Mouse (Mus musculus) large intestine, adult 2 months (tissue): ENCODE data around the gene Rasgef1b. TPM values are rescaled to one million over a fixed set of nuclear protein-coding genes. Genes with fewer than 3 reads are reported as not detected.

Source experiments
- DNase-seq: peaks from one replicate; pipeline ENCODE4 v3.0.0-alpha.2; 2012; ENCODE audit warnings: low read depth, low spot score
- WGBS: fragments of 180-500 bp; shearing (Covaris S2); methylation state at CpG from one replicate; pipeline ENCODE4 v1.1.7; 2018; 5-methylcytosine and 5-hydroxymethylcytosine counted together
- polyA plus RNA-seq: library from polyadenylated mRNA; depleted of rRNA; stranded (reverse); fragments of >200 nt; gene quantifications from 2 replicates; pipeline ENCODE4 v1.2.3, GENCODE M21; 2012

Rasgef1b gene
- polyA plus RNA-seq, 1 experiment = 5.1 TPM

DNA sequence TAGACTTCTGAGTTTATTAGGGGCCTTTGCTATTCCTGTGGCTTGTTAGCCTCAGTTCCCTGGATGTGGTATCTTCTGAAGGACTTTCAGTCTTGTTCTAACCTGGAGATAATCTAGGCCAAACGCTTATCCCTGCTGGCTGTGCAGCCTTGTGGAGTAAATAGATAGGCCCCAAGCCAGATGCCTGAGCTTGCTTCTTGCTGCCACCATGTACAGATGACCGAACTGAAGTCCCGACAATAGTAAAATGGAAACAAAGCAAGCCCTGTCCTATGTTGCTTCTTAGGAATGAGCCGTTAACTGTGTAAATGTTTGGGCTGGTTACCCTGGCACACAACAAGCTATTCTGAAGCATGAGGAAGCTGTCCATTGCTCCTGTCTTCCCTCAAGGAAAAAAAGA lies 250.1 kb downstream of the Rasgef1b start:
- DNase-seq = no peak
- 20% methylated on average over 4 of the region's 4 CpGs for WGBS

DNA sequence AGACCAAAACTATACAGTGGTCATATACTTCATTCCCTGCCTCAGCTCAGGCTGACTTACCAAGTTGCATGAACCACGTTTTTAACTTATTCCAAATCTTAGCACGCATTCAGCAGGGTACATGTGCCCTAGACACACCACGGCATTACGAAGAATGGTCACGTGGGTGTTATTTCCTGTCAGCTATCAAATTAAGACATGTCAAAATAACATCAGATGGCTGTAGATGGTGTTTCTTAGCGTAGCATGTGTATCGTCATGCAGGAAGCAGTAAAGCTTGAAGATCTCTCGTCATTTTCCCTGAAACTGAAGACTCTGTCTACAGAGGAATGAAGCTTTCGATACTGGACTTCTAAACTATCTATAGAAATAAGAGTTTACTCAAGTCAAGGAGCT lies 251.4 kb downstream of the Rasgef1b start:
- no peak for DNase-seq
- WGBS = 96% methylated on average over 9 of the region's 9 CpGs

GRCm38 (mm10) chr5:99476640-99477419 lies 252.0 kb downstream of the Rasgef1b start:
- no peak for DNase-seq
- 83% methylated on average over 6 of the region's 6 CpGs for WGBS

DNA sequence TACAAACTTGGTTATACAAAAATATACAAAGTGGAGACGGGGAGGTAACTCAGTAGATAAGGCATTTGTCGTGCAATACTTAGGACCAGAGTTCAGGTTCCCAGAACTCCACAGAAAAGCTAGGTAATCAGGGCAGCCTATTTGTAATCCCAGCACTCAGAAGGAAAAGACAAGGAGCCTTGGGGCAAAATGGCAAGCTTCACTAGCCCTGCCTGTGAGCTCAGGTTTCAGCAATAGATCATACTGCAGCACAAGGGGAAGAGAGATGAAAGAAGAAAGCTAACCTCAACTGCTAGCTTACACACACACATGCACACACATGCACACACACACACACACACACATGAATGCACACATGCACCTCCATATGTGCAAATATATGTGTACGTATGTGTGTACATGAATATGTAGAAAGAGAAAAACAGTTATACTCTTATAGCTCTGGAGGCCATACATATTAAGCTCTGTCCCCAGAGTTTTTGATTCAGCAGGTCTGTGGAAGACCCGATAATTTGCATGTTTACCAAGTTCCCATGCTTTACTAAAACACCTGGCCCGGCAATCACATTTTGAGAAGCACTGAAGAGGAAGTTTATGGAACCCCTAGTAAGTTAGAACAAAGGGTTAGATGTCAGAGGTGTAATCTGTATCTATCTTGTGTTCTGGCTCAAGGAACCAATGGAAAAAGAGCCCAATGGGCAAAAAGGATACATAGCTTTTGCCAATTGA lies 256.1 kb downstream of the Rasgef1b start:
- 81% methylated on average over 5 of the region's 5 CpGs for WGBS
- DNase-seq = no peak

DNA sequence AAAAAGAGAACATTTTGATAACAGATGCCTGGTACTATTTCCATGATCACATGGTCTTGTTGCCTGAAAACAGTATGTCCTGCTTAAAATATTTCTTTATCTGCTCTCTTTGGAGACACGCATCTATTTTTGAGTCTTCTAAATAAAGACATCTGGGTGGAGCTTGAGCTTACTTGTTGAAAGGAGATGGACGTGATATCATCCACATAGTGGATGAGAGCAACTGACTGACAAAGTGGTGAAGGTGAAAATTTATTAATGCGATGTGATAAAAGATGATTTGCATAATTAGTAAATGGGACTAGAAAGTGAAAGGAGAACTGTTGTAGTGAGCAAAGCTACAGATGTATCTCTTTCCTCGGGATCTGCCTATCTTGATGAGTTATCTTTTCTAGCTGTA lies 257.1 kb downstream of the Rasgef1b start:
- DNase-seq = no peak
- WGBS = 78% methylated on average over 4 of the region's 4 CpGs

- peak; percentile 18 for DNase-seq
Measured at GRCm38 (mm10) chr5:99470613-99471012, 258.3 kb downstream of the Rasgef1b start.

GRCm38 (mm10) chr5:99459007-99459406 lies 269.9 kb downstream of the Rasgef1b start:
- no peak for DNase-seq

GRCm38 (mm10) chr5:99457291-99457690 lies 271.6 kb downstream of the Rasgef1b start:
- WGBS = 92% methylated on average over 3 of the region's 3 CpGs
- DNase-seq = no peak

More at GRCm38 (mm10) chr5:99459007-99459406, 269.9 kb downstream of the Rasgef1b start:
- 85% methylated on average over 6 of the region's 6 CpGs for WGBS

DNA sequence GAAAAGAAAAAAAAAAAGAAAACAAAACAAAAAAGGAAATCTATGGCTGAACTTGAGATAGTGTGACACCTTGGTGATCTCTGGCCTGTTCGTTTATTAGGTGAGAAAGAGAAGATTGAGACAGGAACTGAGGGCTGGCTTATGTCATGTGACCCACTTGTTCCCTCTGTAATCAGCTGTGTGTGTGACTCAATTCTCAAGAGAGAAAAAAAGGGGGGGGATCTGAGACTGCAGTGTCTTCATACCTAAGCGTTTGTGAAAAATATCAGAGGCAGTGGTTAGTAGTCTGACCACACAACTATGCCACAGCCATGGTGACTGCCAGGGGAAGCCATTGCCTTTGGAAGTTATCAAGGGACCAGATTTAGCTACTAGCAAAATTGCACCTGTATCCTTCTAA lies 276.9 kb downstream of the Rasgef1b start:
- 41% methylated on average over 2 of the region's 2 CpGs for WGBS
- DNase-seq = no peak

GRCm38 (mm10) chr5:99451416-99451815 lies 277.4 kb downstream of the Rasgef1b start:
- 76% methylated on average over 5 of the region's 5 CpGs for WGBS
- no peak for DNase-seq

GRCm38 (mm10) chr5:99450994-99451393 lies 277.9 kb downstream of the Rasgef1b start:
- WGBS = 61% methylated on average over 4 of the region's 4 CpGs
- no peak for DNase-seq

DNA sequence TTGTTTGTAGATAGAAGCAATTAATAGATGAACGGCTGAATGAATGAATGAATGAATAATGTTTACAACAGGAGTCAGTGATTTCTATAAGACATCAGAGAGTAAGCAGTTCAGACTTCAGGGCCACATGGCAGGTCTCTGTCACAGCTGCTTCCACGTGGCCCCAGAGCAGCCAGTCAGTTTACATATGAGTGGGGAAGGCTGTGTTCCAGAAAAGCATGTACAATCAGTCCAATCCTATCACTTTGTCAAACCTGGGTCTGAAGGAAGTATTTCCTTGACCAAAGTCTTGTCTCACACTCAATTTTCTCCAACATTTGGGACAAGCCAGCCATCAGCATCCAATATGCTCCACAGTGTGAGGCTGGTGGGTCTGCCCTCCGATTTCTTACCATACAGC lies 278.4 kb downstream of the Rasgef1b start:
- DNase-seq = no peak
- WGBS = 70% methylated on average over 3 of the region's 3 CpGs

DNA sequence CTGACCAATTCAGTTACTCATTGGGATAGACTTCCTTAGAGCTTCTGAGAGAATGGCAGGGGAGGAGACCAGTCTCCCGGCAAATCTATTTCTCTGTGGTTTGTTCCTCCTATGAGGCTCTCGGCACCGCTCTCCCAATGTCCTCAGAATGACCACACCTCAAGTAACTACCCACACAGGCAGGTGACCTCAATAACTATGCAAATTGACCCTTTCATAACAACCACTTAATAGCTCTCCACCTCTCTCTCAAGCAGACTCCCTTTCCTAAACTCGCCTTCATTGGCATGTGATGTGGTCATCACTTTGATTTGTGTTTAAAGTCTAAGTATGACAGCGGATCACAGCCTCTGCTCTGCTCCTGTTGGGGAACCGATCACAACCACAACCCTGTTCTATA lies 281.4 kb downstream of the Rasgef1b start:
- no peak for DNase-seq
- 77% methylated on average over 6 of the region's 6 CpGs for WGBS

DNA sequence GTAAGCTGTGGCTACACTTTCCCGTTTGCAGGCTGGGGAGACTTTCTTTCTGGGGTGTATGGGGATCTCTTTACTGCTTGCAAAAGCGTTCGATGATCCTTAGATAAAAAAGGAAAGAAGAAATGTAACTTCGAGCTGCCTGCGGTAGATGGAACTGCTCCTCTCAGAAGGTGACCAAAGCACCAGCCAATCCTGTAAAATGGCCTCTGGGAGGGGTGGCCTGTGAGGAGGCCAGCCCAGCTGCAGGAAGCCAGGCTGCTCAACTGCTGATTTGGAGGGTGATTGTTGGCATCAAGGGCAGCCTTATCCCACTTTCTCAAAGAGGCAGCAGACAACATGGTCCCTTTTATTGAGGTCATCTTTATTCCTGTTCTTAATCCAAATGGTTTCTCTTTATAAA lies 283.6 kb downstream of the Rasgef1b start:
- DNase-seq = no peak
- WGBS = 74% methylated on average over 5 of the region's 5 CpGs

DNA sequence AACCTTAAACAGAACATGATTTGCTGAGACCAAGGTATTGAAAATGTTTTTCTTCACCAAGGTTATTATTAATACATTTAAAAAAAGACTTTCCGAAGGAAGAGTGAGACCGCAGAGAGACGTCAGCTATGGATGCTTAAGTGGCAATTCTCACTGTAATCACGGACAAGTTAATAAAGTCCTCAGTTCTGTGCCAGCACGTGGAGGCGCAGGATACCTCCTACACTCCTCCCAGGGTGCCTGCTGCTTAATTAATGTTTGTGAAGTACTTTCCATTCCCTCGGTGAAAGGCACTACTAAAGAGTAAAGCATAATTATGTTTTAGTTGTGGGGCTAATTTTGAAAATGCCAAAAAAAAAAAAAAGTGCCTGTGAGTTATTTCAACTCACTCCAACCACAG lies 284.1 kb downstream of the Rasgef1b start:
- 76% methylated on average over 7 of the region's 7 CpGs for WGBS
- no peak for DNase-seq

DNA sequence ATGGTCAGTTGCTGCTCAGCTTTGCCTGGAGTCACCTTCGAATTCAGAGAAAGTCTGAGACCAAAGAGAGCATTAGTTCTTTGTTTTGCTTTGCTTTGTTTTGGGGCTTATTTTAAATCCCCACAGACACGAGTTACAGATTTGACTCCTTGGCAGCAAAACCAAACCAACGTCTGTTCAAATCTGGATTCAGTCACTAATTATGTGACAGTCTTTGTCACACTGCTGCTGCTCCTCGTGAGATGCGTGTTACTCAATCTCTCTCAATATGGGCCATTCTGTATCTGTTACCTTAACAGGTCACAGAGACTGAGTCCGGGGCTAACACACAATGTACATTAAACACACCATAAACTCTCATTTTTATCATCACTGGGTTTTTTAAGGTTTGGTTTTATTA lies 288.8 kb downstream of the Rasgef1b start:
- WGBS = 78% methylated on average over 6 of the region's 6 CpGs
- DNase-seq = no peak

DNA sequence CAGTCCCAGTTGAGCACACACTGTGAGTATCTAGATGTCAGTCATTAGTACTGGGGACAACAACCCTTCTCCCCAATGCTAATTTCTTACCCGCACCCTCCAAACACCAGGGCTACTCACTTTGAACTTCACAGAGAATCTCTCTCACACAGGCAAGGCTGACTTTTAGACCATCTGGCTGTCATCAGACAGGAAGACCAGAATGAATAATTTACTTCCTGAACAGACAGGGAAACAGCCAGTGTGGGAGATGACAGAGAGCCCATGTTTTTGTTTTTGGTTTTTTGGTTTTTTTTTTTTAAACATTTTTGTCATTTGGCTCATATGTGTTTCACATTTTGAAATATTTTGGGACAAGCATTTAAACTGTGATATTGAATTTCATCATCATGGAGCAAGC lies 290.3 kb downstream of the Rasgef1b start:
- 74% methylated on average over 1 of the region's 1 CpGs for WGBS
- no peak for DNase-seq

GRCm38 (mm10) chr5:99434226-99434625 lies 294.6 kb downstream of the Rasgef1b start:
- DNase-seq = no peak
- WGBS = 79% methylated on average over 4 of the region's 4 CpGs

DNA sequence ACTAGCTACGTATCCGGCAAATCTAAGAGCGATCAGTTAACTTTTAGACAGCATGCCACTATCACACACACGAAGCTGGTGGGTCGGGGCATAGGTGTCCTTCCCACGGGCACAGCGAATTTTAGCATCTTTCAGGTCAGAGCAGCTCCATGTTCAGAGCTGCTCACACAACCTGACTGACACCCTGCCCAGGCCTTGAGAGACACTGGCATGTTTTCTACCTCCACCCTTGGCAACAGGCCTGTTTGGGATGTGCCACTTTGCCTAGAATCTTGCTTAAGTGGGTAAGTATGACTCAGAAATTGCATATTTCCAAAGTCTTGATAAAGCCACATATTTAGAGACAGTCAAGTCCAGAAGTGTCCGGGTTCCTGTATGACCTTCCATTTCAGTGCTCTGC lies 296.4 kb downstream of the Rasgef1b start:
- DNase-seq = no peak
- WGBS = 93% methylated on average over 8 of the region's 8 CpGs

GRCm38 (mm10) chr5:99429273-99429672 lies 299.6 kb downstream of the Rasgef1b start:
- WGBS = 87% methylated on average over 8 of the region's 8 CpGs

GRCm38 (mm10) chr5:99428648-99429047 lies 300.2 kb downstream of the Rasgef1b start:
- DNase-seq = no peak
- WGBS = 36% methylated on average over 5 of the region's 5 CpGs

More at GRCm38 (mm10) chr5:99429273-99429672, 299.6 kb downstream of the Rasgef1b start:
- DNase-seq = no peak
